Mouse (Mus musculus) layer of hippocampus, postnatal 10 days (tissue): ENCODE data around the gene Olfr609. TPM values are rescaled to one million over a fixed set of nuclear protein-coding genes. Genes with fewer than 3 reads are reported as not detected.
"Not testable (repeated sequence)": the region's sequence is repeated elsewhere in the genome, so short reads cannot be mapped to it uniquely, and the experiment has no call there.

Experiments
- DNase-seq, 2 experiments: peaks; one replicate each; pipeline ENCODE4 v3.0.0; 2021; ENCODE audit warnings: low spot score in 2 of 2
- long read RNA-seq: library from polyadenylated mRNA; stranded (forward); transcript quantifications from one replicate; pipeline ENCODE4 v2.0.0, GENCODE M21; 2023
- total RNA-seq, 2 experiments: library from RNA; stranded (reverse); gene quantifications; 2 replicates each; pipeline ENCODE4 v1.2.3; 2021

The Olfr609 gene
- total RNA-seq, result not detected
- long read RNA-seq, result 0 reads

DNA sequence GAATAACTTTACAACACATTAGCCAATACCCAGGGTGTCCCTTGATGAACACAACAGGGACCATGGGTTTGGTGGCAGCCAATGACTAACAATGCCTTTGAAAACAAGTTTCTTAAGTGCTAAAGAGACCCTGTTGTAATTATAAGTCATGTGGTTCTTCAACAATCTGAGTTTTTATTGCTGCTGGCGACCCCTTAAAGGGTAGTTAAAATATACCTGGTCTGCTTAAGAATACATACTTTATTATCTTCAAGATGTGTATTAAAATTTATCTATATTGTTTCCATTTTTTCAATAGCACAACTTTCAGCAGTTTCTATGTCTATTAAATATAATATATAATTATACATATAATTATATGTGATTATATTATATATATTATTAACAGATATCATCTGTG lies at the start of gene Olfr609:
Gene Olfr609 (minus strand): TSS at position 101 of the 400 bp plus-strand sequence.
- DNase-seq, result no peak

DNA sequence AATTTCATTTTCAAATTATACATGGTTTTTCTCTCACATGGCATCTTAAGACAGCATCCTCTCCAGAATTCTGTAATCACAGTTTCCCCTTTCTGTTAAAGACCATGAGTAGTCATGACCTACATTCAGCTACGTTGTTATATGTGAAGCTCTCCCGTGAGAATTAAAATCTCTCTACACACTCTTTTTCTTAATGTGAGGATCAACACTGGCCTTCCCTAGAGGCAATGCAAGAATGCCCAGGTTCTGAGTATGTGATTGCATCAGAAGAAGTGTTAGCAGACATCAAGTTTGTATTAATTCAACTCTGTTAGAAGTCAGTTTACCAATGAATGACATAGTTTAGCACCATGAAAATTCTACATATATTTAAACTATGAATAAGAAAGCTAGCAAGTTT lies 44.8 kb upstream of the Olfr609 start, which contains the start of gene Olfr612:
Gene Olfr612 (minus strand): TSS at position 101 of the 400 bp plus-strand sequence.
- DNase-seq, result not testable (repeated sequence)

- DNase-seq, result not testable (repeated sequence)
Measured at GRCm38 (mm10) chr7:103520746-103521145, 22.9 kb upstream of the Olfr609 start, which contains the start of gene Olfr611. TSS of gene Olfr611 (minus strand) at chr7:103520846.

DNA sequence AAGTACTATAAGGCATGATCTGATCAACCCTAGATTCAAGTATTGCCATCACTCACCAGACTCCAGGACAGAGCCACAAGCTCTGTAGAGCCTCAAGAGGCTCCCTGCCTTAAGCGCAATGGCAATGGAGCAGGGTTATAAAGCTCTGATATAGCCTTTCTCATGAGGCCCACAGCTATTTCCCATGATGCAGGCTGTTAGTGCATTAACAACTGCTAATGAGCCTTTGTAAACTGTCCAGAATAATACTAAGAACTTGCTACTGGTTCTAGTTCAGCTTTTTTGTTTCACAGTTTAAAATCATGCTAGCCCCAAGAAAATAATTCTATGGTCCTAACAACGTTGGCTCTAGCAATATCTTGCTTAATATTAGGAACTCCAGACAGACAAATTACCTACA lies 14.2 kb upstream of the Olfr609 start, which contains the start of gene Olfr610:
Gene Olfr610 (minus strand): TSS at position 101 of the 400 bp plus-strand sequence.
- no peak for DNase-seq

- not testable (repeated sequence) for DNase-seq
Measured at GRCm38 (mm10) chr7:103477106-103477505, 20.8 kb downstream of the Olfr609 start.

GRCm38 (mm10) chr7:103469577-103469976 lies 28.3 kb downstream of the Olfr609 start, which contains the start of gene Olfr608:
TSS of gene Olfr608 (plus strand) at chr7:103469877.
- no peak for DNase-seq

GRCm38 (mm10) chr7:103460590-103460989 lies 37.3 kb downstream of the Olfr609 start:
- no peak for DNase-seq

GRCm38 (mm10) chr7:103448746-103449145 lies 49.1 kb downstream of the Olfr609 start, which contains the start of gene Olfr606:
TSS of gene Olfr606 (plus strand) at chr7:103449046.
- no peak for DNase-seq

DNA sequence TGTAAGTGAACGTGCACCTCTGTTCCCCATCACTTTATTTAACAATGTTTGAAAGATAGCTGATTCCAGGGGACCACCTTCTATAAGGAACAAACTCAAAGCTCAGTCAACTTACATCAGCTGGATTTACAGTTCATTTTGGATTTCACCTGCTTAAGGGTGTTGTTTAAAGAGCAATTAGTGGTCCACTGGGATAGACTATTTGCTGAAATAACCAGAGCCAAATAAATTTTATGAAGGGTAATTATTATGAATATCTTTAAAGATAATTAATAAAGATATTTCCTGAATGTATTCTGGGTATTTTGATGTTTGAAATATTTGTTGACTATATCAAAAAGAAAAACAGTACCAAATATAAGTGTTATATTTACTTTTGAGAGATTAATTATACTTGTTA lies 52.5 kb downstream of the Olfr609 start, which contains the start of gene Olfr605:
Gene Olfr605 (minus strand): TSS at position 101 of the 400 bp plus-strand sequence.
- no peak for DNase-seq

Other genes with a start within 250 kb of the Olfr609 start
- gene Usp17ld, start 245.6 kb downstream of the Olfr609 start, total RNA-seq, result not detected
- not detected for gene Olfr596, start 192.4 kb downstream of the Olfr609 start, total RNA-seq
- not detected for gene Olfr597, start 181.7 kb downstream of the Olfr609 start, total RNA-seq
- gene Olfr598, start 174.5 kb downstream of the Olfr609 start, total RNA-seq, result not detected
- gene Olfr599, start 162.1 kb downstream of the Olfr609 start, total RNA-seq, result not detected
- gene Olfr600, start 148.4 kb downstream of the Olfr609 start, total RNA-seq, result not detected
- not detected for gene Olfr601, start 135.4 kb downstream of the Olfr609 start, total RNA-seq
- gene Olfr603, start 111.9 kb downstream of the Olfr609 start, total RNA-seq, result not detected
- gene Usp17lc, start 83.0 kb downstream of the Olfr609 start, total RNA-seq, result not detected
- not detected for gene Olfr605, start 52.6 kb downstream of the Olfr609 start, total RNA-seq
- not detected for gene Olfr606, start 49.0 kb downstream of the Olfr609 start, total RNA-seq
- gene Olfr607, start 33.9 kb downstream of the Olfr609 start, total RNA-seq, result not detected
- not detected for gene Olfr608, start 28.2 kb downstream of the Olfr609 start, total RNA-seq
- gene Olfr610, start 14.1 kb upstream of the Olfr609 start, total RNA-seq, result not detected
- gene Olfr611, start 22.8 kb upstream of the Olfr609 start, total RNA-seq, result not detected
- gene Olfr612, start 44.7 kb upstream of the Olfr609 start, total RNA-seq, result not detected
- gene Olfr613, start 50.0 kb upstream of the Olfr609 start, total RNA-seq, result not detected
- not detected for gene Olfr615, start 58.0 kb upstream of the Olfr609 start, total RNA-seq
- not detected for gene Olfr616, start 71.1 kb upstream of the Olfr609 start, total RNA-seq
- not detected for gene Olfr617, start 75.0 kb upstream of the Olfr609 start, total RNA-seq
- gene Olfr618, start 92.0 kb upstream of the Olfr609 start, total RNA-seq, result not detected
- gene Olfr619, start 102.5 kb upstream of the Olfr609 start, total RNA-seq, result not detected
- not detected for gene Olfr620, start 114.5 kb upstream of the Olfr609 start, total RNA-seq
- not detected for gene Olfr622, start 144.6 kb upstream of the Olfr609 start, total RNA-seq
- gene Olfr623, start 165.6 kb upstream of the Olfr609 start, total RNA-seq, result not detected
- under 1 TPM in 1 of 2 experiments, not detected in 1; 0.21 TPM for gene Olfr624, start 173.1 kb upstream of the Olfr609 start, total RNA-seq
- gene Olfr625-ps1, start 184.7 kb upstream of the Olfr609 start, total RNA-seq, result not detected
- gene Olfr243, start 216.6 kb upstream of the Olfr609 start, total RNA-seq, result not detected
- gene Olfr628, start 232.3 kb upstream of the Olfr609 start, total RNA-seq, result not detected
- not detected for gene Olfr629, start 246.9 kb upstream of the Olfr609 start, total RNA-seq